Mouse (Mus musculus) liver, embryonic 13.5 days (tissue): ENCODE data around the gene Satb1. TPM values are rescaled to one million over a fixed set of nuclear protein-coding genes. Genes with fewer than 3 reads are reported as not detected.
A peak's percentile ranks its signal among the peaks of the same experiment; 100 is the strongest.

Experiments
- ATAC-seq: fragments of 200-750 bp; cut with Nextera tagmentation; 2 replicates; pipeline ENCODE4 v1.8.0; 2017; ENCODE audit warnings: low read depth, mild to moderate bottlenecking, moderate number of reproducible peaks, moderate library complexity
- DNase-seq: peaks from one replicate; pipeline ENCODE4 v3.0.0; 2022
- H3K27ac ChIP-seq: fragments of 300-500 bp; sonication (generic); 2 replicates; pipeline ENCODE4 v1.5.1; 2015; ENCODE audit warnings: moderate library complexity, mild to moderate bottlenecking, inconsistent platforms
- H3K27me3 ChIP-seq: fragments of 300-500 bp; sonication (generic); 2 replicates; pipeline ENCODE4 v1.6.1; 2015; ENCODE audit warnings: mild to moderate bottlenecking, inconsistent platforms
- H3K36me3 ChIP-seq: fragments of 300-500 bp; sonication (generic); 2 replicates; pipeline ENCODE4 v1.6.1; 2015; ENCODE audit warnings: mild to moderate bottlenecking, inconsistent platforms
- H3K4me1 ChIP-seq: fragments of 300-500 bp; sonication (generic); replicated peaks from 2 replicates; pipeline ENCODE4 v1.6.1; 2015; ENCODE audit warnings: inconsistent platforms
- H3K4me2 ChIP-seq: fragments of 300-500 bp; sonication (generic); 2 replicates; pipeline ENCODE4 v1.6.1; 2015; ENCODE audit warnings: inconsistent platforms, mild to moderate bottlenecking, moderate library complexity
- H3K4me3 ChIP-seq: fragments of 300-500 bp; sonication (generic); replicated peaks from 2 replicates; pipeline ENCODE4 v1.5.1; 2015; ENCODE audit warnings: mild to moderate bottlenecking, inconsistent platforms
- H3K9ac ChIP-seq: fragments of 300-500 bp; sonication (generic); 2 replicates; pipeline ENCODE4 v1.6.1; 2015; ENCODE audit warnings: mild to moderate bottlenecking, inconsistent platforms
- H3K9me3 ChIP-seq: fragments of 300-500 bp; sonication (generic); replicated peaks from 2 replicates; pipeline ENCODE4 v1.6.1; 2016; ENCODE audit warnings: inconsistent platforms
- WGBS: fragments of 180-500 bp; shearing (Covaris S2); methylation state at CpG from one replicate; pipeline ENCODE4 v1.1.7; 2015; ENCODE audit not compliant: insufficient replicate concordance; 5-methylcytosine and 5-hydroxymethylcytosine counted together
- polyA plus RNA-seq: library from polyadenylated mRNA; unstranded; fragments of >200 nt; fragmentation: Nextera tagmentation; extraction: Ambion mirVana; gene quantifications from 2 replicates; pipeline ENCODE4 v1.2.1, GENCODE M21; 2015

Satb1 gene
- polyA plus RNA-seq, 1 experiment from 2014 or later = 1.6 TPM

- Histone ChIP-seq H3K27me3 (peaks cover 35% of the 10 kb centered on the region), H3K4me1 (0 out of 2 replicates have a peak, but pooled peaks cover 5% of the 10 kb centered on the region), H3K9me3 (no peaks in the 10 kb centered on the region), H3K9ac (0 out of 2 replicates have a peak overlapping the region, but pooled peaks have one; percentile 59), H3K4me2 (peak overlapping the region; percentile 82), H3K4me3 (peak overlapping the region; percentile 65), H3K27ac (no peak overlapping the region), H3K36me3 (no peaks in the 10 kb centered on the region)
- DNase-seq (no peak), ATAC-seq (no peak)
- under 1% methylated on average over 6 of the region's 6 CpGs for WGBS
Measured at GRCm38 (mm10) chr17:51813784-51814120, 19.3 kb downstream of the Satb1 start.

- DNase-seq (no peak), ATAC-seq (peak; percentile 43)
- Histone ChIP-seq H3K9ac (peak overlapping the region; percentile 59), H3K36me3 (no peaks in the 10 kb centered on the region), H3K4me3 (peak overlapping the region; percentile 65), H3K4me2 (peak overlapping the region; percentile 82), H3K27me3 (peaks cover 35% of the 10 kb centered on the region), H3K9me3 (no peaks in the 10 kb centered on the region), H3K4me1 (0 out of 2 replicates have a peak, but pooled peaks cover 5% of the 10 kb centered on the region), H3K27ac (no peak overlapping the region)
- under 1% methylated on average over 101 of the region's 115 CpGs for WGBS
Measured at GRCm38 (mm10) chr17:51812942-51813783, 19.9 kb downstream of the Satb1 start.

- H3K4me2 ChIP-seq = peak overlapping the region; percentile 82
- 0 out of 2 replicates have a peak, but pooled peaks cover 5% of the 10 kb centered on the region for H3K4me1 ChIP-seq
- no peaks in the 10 kb centered on the region for H3K9me3 ChIP-seq
- no peak for DNase-seq
- H3K36me3 ChIP-seq = no peaks in the 10 kb centered on the region
- peak overlapping the region; percentile 65 for H3K4me3 ChIP-seq
- no peak overlapping the region for H3K27ac ChIP-seq
- H3K9ac ChIP-seq = peak overlapping the region; percentile 59
- H3K27me3 ChIP-seq = peaks cover 35% of the 10 kb centered on the region
- WGBS = under 1% methylated on average over 39 of the region's 48 CpGs
- no peak; the same call in 1 of the 2 replicates for ATAC-seq
Measured at GRCm38 (mm10) chr17:51812261-51812941, 20.7 kb downstream of the Satb1 start.

GRCm38 (mm10) chr17:51811911-51812260 lies 21.2 kb downstream of the Satb1 start:
- 0% methylated on average over 11 of the region's 11 CpGs for WGBS
- Histone ChIP-seq H3K27me3 (peaks cover 35% of the 10 kb centered on the region), H3K27ac (no peak overlapping the region), H3K9me3 (no peaks in the 10 kb centered on the region), H3K9ac (peak overlapping the region; percentile 59; the same call in 1 of the 2 replicates), H3K4me2 (peak overlapping the region; percentile 82), H3K4me1 (0 out of 2 replicates have a peak, but pooled peaks cover 5% of the 10 kb centered on the region), H3K36me3 (no peaks in the 10 kb centered on the region), H3K4me3 (peak overlapping the region; percentile 65)
- DNase-seq (no peak), ATAC-seq (no peak)

GRCm38 (mm10) chr17:51811086-51811868 lies 21.8 kb downstream of the Satb1 start:
- Histone ChIP-seq H3K4me1 (0 out of 2 replicates have a peak, but pooled peaks cover 5% of the 10 kb centered on the region), H3K27ac (no peak overlapping the region), H3K9ac (no peak overlapping the region), H3K27me3 (peaks cover 35% of the 10 kb centered on the region), H3K36me3 (no peaks in the 10 kb centered on the region), H3K4me2 (peak overlapping the region; percentile 82), H3K4me3 (peak overlapping the region; percentile 65), H3K9me3 (no peaks in the 10 kb centered on the region)
- ATAC-seq (no peak), DNase-seq (no peak)
- 5% methylated on average over 8 of the region's 8 CpGs for WGBS

GRCm38 (mm10) chr17:51807429-51807828 lies 25.7 kb downstream of the Satb1 start:
- H3K4me2 ChIP-seq = no peak overlapping the region
- no peaks in the 10 kb centered on the region for H3K36me3 ChIP-seq
- no peak overlapping the region for H3K27ac ChIP-seq
- H3K9me3 ChIP-seq = no peaks in the 10 kb centered on the region
- DNase-seq (no peak), ATAC-seq (no peak)
- H3K9ac ChIP-seq = no peak overlapping the region
- 74% methylated on average over 5 of the region's 5 CpGs for WGBS
- H3K27me3 ChIP-seq = peaks cover 14% of the 10 kb centered on the region
- no peaks in the 10 kb centered on the region for H3K4me1 ChIP-seq
- H3K4me3 ChIP-seq = no peak overlapping the region

- 70% methylated on average over 12 of the region's 12 CpGs for WGBS
- H3K36me3 ChIP-seq = no peaks in the 10 kb centered on the region
Measured at GRCm38 (mm10) chr17:51806124-51806960, 26.7 kb downstream of the Satb1 start.

GRCm38 (mm10) chr17:51800208-51800607 lies 32.9 kb downstream of the Satb1 start:
- 75% methylated on average over 6 of the region's 6 CpGs for WGBS
- H3K9me3 ChIP-seq = no peaks in the 10 kb centered on the region
- no peak for ATAC-seq

More at GRCm38 (mm10) chr17:51806124-51806960, 26.7 kb downstream of the Satb1 start:
- H3K4me1 ChIP-seq = no peaks in the 10 kb centered on the region
- peaks cover 5% of the 10 kb centered on the region for H3K27me3 ChIP-seq
- no peak overlapping the region for H3K27ac ChIP-seq
- no peaks in the 10 kb centered on the region for H3K9me3 ChIP-seq
- DNase-seq (no peak), ATAC-seq (no peak)
- H3K4me3 ChIP-seq = no peak overlapping the region
- H3K9ac ChIP-seq = no peak overlapping the region
- H3K4me2 ChIP-seq = no peak overlapping the region

GRCm38 (mm10) chr17:51796459-51796858 lies 36.6 kb downstream of the Satb1 start:
- ATAC-seq = no peak
- Histone ChIP-seq H3K4me1 (no peaks in the 10 kb centered on the region), H3K36me3 (no peaks in the 10 kb centered on the region), H3K27ac (no peak overlapping the region), H3K9ac (no peak overlapping the region), H3K4me2 (no peak overlapping the region), H3K4me3 (no peak overlapping the region), H3K27me3 (no peaks in the 10 kb centered on the region), H3K9me3 (no peaks in the 10 kb centered on the region)
- 39% methylated on average over 5 of the region's 5 CpGs for WGBS
- no peak for DNase-seq

More at GRCm38 (mm10) chr17:51800208-51800607, 32.9 kb downstream of the Satb1 start:
- Histone ChIP-seq H3K4me2 (no peak overlapping the region), H3K4me1 (no peaks in the 10 kb centered on the region), H3K9ac (no peak overlapping the region), H3K27ac (no peak overlapping the region), H3K27me3 (no peaks in the 10 kb centered on the region), H3K4me3 (no peak overlapping the region), H3K36me3 (no peaks in the 10 kb centered on the region)
- DNase-seq = no peak

GRCm38 (mm10) chr17:51791226-51791625 lies 41.9 kb downstream of the Satb1 start:
- no peaks in the 10 kb centered on the region for H3K9me3 ChIP-seq
- no peak overlapping the region for H3K4me3 ChIP-seq
- H3K4me1 ChIP-seq = no peaks in the 10 kb centered on the region
- H3K27ac ChIP-seq = no peak overlapping the region
- no peak overlapping the region for H3K4me2 ChIP-seq
- no peaks in the 10 kb centered on the region for H3K36me3 ChIP-seq
- DNase-seq (no peak), ATAC-seq (no peak)
- no peak overlapping the region for H3K9ac ChIP-seq
- WGBS = 68% methylated on average over 5 of the region's 5 CpGs
- H3K27me3 ChIP-seq = no peaks in the 10 kb centered on the region
